Mouse (Mus musculus) G1E-ER4 (cell line): ENCODE measurements around the gene Spag17. TPM values are rescaled to one million over a fixed set of nuclear protein-coding genes. Genes with fewer than 3 reads are reported as not detected.

Source experiments
- GATA1 ChIP-seq: IDR thresholded peaks from one replicate; pipeline ENCODE4 v1.8.0; 2012; ENCODE audit warnings: low read length, inconsistent platforms
- polyA plus RNA-seq: library from polyadenylated mRNA; stranded (reverse); fragments of >175 nt; gene quantifications from 2 replicates; pipeline ENCODE4 v1.2.3, GENCODE M21; 2012

Gene Spag17
- not detected in 2 replicates for polyA plus RNA-seq

GRCm38 (mm10) chr3:99885187-99885811 is at the start of gene Spag17:
Gene Spag17 (plus strand): TSS chr3:99885406.
- no peak for TF ChIP-seq GATA1

- TF ChIP-seq GATA1: no peak
Measured at GRCm38 (mm10) chr3:99842333-99842732, 42.9 kb upstream of the Spag17 start.

DNA sequence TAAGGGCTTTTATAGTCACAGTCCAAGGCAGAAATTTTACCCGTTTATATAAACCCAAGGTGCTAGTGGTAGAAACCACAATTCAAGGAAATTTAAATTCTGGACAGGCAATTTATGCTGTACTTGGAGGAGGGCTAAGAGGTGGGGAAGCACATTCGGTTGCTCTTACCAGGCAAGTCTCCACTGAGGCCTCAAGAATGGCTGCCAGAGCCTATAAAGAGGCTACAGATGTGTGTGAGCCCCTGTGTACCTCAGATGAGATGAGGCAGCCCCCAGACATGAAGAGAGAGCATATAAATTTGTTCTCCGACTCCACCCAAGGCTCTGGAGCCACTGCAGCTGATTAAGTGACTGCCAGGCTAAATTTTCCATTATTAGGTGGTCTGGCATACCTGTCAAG is 42.4 kb upstream of the Spag17 start:
- TF ChIP-seq GATA1: no peak

DNA sequence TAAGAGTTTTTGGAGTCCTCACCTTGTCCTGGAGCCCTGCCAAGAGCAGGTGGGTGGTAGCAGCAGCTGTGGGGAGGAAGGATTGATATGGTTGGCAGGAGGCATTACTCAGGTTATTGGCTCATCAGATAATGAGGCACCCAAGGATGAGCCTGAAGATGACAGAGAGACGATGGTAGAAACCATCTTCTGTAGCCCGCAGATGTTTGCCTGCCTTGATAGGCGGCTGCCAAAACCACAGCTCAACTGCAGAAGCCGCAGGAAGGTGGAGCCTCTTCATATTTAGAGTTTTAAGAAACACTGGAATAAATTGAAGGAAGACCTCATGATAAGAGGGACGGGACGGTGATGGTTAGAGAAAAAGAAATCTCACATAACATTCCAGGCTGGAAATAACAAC is 42.0 kb upstream of the Spag17 start:
- TF ChIP-seq GATA1: no peak

DNA sequence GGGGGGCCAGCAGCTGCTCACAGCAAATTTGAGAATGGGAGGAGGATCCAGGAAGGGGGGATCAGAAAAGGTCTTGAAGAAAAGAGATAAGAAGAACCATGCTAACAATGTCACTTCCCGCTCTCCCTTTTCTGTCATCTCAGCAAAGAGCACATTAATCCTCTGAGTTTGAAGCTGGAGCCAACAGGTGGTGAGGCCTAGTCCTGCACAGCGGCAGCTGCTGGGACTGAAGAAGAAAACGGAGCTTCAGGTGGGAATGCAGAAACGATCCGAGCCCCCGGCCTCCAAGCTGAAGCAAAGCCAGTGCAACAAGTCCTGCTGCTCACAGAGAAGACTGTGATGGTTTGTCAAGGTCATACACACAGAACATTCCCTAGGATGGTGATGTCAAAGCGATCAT is 34.3 kb upstream of the Spag17 start:
- no peak for TF ChIP-seq GATA1

GRCm38 (mm10) chr3:99854595-99854994 is 30.6 kb upstream of the Spag17 start:
- TF ChIP-seq GATA1: no peak

- no peak for TF ChIP-seq GATA1
Measured at GRCm38 (mm10) chr3:99858922-99859321, 26.3 kb upstream of the Spag17 start.

- no peak for TF ChIP-seq GATA1
Measured at GRCm38 (mm10) chr3:99864706-99865105, 20.5 kb upstream of the Spag17 start.

DNA sequence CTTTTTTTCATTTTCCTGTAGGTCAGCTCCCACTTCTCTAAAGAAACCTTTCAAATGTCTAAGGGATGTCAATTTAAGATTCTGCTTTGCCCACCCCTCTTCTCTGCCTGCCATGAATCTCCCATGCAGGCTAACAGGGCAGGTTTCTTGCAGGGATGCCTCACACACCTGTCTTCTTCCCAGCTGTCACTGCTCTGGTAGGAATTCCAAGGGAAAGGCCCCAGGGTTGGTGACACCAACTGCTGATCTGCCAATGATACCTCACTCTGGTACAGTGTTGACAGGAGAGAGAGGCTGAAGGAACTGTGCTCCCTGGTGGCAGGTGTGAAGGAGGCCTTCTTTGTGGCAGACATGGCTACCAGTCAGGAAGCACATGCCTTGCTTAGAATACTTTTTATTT is 10.1 kb upstream of the Spag17 start:
- TF ChIP-seq GATA1: no peak

DNA sequence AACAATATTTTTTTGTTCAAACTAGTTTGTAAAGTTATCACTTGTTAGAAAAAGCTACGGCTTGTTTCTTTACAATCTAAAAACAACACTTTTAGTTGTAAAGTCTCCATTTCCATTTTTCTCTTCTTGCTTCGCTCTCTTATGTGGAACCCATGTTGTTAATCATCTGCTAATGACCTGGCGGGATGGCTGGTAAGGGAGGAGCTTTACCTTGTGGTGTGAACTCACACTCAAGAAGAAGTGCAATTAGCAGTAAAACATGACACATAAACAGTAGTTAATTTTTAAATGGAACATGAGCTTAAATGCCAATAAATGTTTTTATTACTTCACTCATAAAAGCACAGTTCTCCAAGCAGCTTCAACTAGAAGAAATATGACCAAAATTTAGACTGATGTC is 3.7 kb upstream of the Spag17 start:
- no peak for TF ChIP-seq GATA1

DNA sequence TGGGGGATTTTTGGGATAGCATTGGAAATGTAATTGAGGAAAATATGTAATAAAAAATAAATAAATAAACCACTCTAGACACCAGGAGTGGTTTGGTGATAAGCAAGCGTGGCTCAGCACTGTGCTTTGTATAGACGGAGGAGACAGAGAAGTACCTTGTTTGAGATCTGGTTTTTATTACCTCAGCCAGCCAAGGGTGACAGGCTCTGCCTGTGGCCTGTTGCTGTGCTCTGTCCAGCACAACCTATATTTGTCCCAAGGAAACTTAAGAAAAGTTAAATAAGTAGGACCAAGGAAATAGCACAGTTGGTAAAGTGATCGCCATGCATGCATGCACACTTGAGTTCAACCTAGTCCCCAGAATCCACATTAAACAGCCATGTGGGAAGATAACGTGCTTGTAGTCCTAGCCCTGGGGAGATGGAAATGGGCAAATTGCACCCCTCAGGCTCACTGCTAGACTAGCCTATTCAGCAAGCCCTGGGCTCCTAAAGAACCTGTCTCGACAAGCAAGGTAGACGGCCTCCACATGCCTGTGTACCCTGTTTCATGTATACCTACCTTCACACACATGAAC is 1.1 kb upstream of the Spag17 start:
- no peak for TF ChIP-seq GATA1

- no peak for TF ChIP-seq GATA1
Measured at GRCm38 (mm10) chr3:99913809-99914439, 28.7 kb downstream of the Spag17 start.

DNA sequence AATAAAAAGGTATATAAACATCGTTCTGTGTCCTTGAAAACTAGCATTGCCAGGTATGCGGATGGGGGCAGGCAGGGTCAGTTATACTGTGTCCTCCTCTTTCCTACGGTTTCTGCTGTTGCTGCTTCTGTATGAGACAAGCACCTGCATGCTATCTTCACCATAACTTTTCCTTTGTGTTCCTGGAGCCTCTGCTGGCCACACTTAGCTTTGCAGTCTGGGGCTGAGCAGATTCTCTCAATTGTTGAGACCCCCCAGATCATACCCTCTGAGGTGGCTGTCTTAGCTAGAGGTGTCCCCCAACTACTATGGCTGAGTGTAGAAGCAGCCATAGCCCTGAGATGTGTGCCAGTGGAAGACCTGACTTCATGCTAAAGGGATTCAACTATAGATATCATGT is 37.7 kb downstream of the Spag17 start:
- TF ChIP-seq GATA1: no peak

- TF ChIP-seq GATA1: no peak
Measured at GRCm38 (mm10) chr3:99930920-99931620, 45.9 kb downstream of the Spag17 start.

DNA sequence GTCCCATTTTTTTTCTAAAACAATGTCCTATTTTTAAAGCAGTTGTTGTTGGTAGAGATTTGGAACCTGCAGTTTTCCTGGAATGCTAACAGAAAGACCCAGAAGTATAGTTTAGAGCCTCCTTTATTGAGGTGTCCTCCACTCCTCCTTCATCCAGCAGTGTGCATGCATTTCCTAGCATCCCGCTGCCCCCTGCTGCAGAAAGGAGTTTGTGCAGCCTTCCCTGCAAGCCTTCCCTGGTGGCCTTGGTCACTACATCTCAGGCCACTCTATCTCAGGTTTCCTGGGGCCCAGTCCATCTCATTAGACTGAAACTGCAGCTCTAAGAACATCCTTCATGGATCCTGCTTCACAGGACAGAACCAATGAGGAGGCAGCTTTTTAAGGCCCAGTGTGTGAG is 51.0 kb downstream of the Spag17 start:
- no peak for TF ChIP-seq GATA1

DNA sequence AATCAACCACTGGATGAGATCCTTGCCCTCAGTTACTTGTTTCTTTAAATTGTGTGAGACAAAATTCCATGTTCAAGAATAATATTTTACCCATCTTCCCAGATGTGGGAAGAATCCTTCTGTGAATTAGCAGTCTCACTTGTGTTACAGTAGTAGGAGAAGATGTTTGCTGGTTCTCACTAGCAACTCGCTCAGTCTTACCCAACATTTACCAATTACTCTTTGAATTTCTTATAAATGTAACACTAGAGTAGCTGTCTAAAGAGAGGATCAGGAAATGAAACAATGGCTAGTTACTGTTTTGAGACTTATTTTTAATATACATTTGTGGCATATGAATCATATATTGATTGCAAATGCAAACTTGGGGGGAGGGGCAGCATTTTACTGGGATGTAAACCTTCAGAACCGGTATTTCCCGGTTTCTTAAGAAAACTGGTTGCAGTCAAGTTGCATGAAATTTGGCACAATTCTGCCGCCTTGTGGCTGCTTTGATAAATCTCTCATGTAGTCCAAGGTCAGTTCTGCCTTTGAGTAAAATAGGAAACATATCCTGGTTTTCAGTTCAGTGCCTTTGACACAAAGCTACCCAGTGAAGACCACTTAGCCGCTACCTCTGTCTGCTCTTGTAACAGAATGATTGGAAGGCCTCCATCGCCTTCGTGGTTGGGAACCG is 53.5 kb downstream of the Spag17 start:
- no peak for TF ChIP-seq GATA1
